Mouse (Mus musculus) cerebellum, postnatal 25 days (tissue): ENCODE measurements around the gene Il5ra.

Experiments used
- DNase-seq, 2 experiments: peaks; one replicate each; pipeline ENCODE4 v3.0.0; 2021; ENCODE audit warnings: mixed read lengths in 2 of 2

The Il5ra gene

GRCm38 (mm10) chr6:106738229-106738628 is 10.6 kb downstream of the Il5ra start:
- no peak for DNase-seq

GRCm38 (mm10) chr6:106732563-106732962 is 16.3 kb downstream of the Il5ra start:
- DNase-seq: no peak

GRCm38 (mm10) chr6:106729682-106730314 is 19.0 kb downstream of the Il5ra start:
- DNase-seq: no peak

- DNase-seq: no peak
Observed at GRCm38 (mm10) chr6:106727703-106728102, 21.1 kb downstream of the Il5ra start.

- DNase-seq: no peak
Observed at GRCm38 (mm10) chr6:106726078-106726477, 22.8 kb downstream of the Il5ra start.

GRCm38 (mm10) chr6:106725642-106726041 is 23.2 kb downstream of the Il5ra start:
- no peak for DNase-seq

- DNase-seq: no peak
Observed at GRCm38 (mm10) chr6:106705506-106706035, 43.3 kb downstream of the Il5ra start.

GRCm38 (mm10) chr6:106701931-106702330 is 46.9 kb downstream of the Il5ra start:
- DNase-seq: no peak

GRCm38 (mm10) chr6:106675581-106675980 is 73.3 kb downstream of the Il5ra start:
- DNase-seq: no peak

GRCm38 (mm10) chr6:106663780-106664651 is 84.8 kb downstream of the Il5ra start:
- peak; percentile 25 to 48 for DNase-seq
